Mouse (Mus musculus) C2C12 (cell line): ENCODE measurements at regions not wholly inside any gene's neighbourhood (a gene's known extent, or its start where the extent isn't known, plus 50 kb on each side); places are given as distances from the start of the nearest gene placed in this dataset.

Source experiments
- CEBPB ChIP-seq: IDR thresholded peaks from one replicate; pipeline ENCODE4 v1.6.1; 2011; ENCODE audit warnings: low read depth, mild to moderate bottlenecking, control low read depth, moderate library complexity
- CTCF ChIP-seq: IDR thresholded peaks from one replicate; pipeline ENCODE4 v1.5.1; 2011; ENCODE audit not compliant: control insufficient read depth, insufficient read depth, insufficient read length
- FOSL1 ChIP-seq: IDR thresholded peaks from one replicate; pipeline ENCODE4 v1.8.0; 2011; ENCODE audit warnings: mild to moderate bottlenecking, low read length; ENCODE audit not compliant: poor library complexity, insufficient read depth, severe bottlenecking
- MYOD1 ChIP-seq: IDR thresholded peaks from one replicate; pipeline ENCODE4 v1.6.1; 2011; ENCODE audit warnings: low read depth; ENCODE audit not compliant: control insufficient read depth, insufficient read length
- MYOG ChIP-seq: IDR thresholded peaks from one replicate; pipeline ENCODE4 v1.6.1; 2011; ENCODE audit not compliant: control insufficient read depth, insufficient read length; ENCODE audit errors: extremely low read depth
- USF1 ChIP-seq: IDR thresholded peaks from one replicate; pipeline ENCODE4 v1.6.1; 2011; ENCODE audit warnings: low read depth, mild to moderate bottlenecking, control low read depth, moderate library complexity

- TF ChIP-seq CTCF = no peak
- no peak for TF ChIP-seq USF1
- TF ChIP-seq MYOD1 = no peak
- no peak for TF ChIP-seq MYOG
- no peak for TF ChIP-seq FOSL1
- no peak for TF ChIP-seq CEBPB
Measured at GRCm38 (mm10) chr12:71573456-71573855, 257.4 kb upstream of the Daam1 start.
